Mouse (Mus musculus): ENCODE results near the gene Exosc9. TPM values are rescaled to one million over a fixed set of nuclear protein-coding genes. Genes with fewer than 3 reads are reported as not detected.

Exosc9 gene
- polyA plus RNA-seq (2015; fragmentation: Nextera tagmentation; extraction: Ambion mirVana), result 55.6 and 69.1 TPM in 2 replicates

DNA sequence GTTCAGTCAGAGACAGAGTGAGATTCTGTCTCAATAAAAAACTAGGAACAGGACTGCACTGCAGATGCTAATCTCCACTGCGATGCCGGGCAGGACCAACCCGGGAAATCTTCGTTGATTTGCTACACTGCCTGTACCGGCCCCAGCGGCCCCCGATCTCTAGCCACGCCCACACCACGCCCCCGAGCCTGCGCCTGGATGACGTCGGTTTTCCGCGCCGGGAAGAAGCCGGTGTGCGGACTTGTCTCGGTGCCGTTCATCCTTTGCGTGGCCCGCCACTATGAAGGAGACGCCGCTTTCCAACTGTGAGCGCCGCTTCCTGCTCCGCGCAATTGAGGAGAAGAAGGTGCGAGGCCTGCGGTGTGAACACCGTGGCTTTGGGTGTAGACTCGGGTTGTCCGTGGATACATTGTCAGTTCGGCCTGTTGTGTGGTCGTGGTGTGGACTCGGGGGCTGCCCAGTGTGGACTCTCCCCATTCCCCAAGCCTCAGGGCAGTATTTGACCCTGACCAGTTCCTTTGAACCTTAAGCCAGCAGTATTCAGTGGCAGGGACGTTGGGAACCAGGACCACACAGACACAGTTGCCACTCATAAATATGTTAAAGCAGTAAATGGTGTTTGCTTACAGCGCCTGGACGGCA lies at the start of gene Exosc9:
Gene Exosc9 (plus strand): TSS at position 201 of the 642 bp plus-strand sequence.
- H3K27ac ChIP-seq (ENCODE audit: low read length), result peak within 1 kb of the TSS; percentile 30
- peak; percentile 95 for ATAC-seq
- H3K36me3 ChIP-seq (ENCODE audit: control insufficient read depth, insufficient read depth, low read length), result 0 out of 2 replicates have a peak, but pooled peaks cover 3% of the 10 kb centered on the region
- no peaks in the 10 kb centered on the region for H3K27me3 ChIP-seq (replicated peaks; ENCODE audit: control insufficient read depth, insufficient read depth, low read length)
- peak within 1 kb of the TSS; percentile 73 for H3K4me3 ChIP-seq (ENCODE audit: low read length)
- peak within 1 kb of the TSS; percentile 84 for H3K4me2 ChIP-seq (ENCODE audit: low read depth, low read length)
- peak within 1 kb of the TSS; percentile 75 for H3K9ac ChIP-seq (ENCODE audit: low read depth, low read length)
- peaks cover 10% of the 10 kb centered on the region for H3K4me1 ChIP-seq (ENCODE audit: control insufficient read depth, insufficient read depth, low read length)
- whole genome bisulfite sequencing, result 0% methylated on average over 39 of the region's 39 CpGs
- H3K9me3 ChIP-seq (ENCODE audit: control insufficient read depth, low read length), result no peaks in the 10 kb centered on the region

DNA sequence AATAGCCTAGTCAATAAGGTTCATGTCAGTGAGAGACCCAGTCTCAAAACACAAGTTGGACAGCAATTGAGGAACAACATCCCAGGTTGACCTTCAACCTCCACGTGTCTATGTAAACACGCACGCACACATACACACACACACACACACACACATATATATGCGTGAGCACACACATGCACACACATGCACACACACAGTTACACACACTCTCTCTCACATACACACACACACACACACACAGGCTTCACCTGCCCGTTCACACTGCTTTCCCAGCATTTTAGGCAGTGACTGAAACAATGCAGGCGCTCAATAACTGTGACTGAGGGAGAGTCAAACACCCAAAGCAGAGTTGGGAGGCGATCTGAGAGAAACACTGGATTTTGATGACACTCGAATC lies 47.1 kb upstream of the Exosc9 start:
- no peak for ATAC-seq
- H3K27ac ChIP-seq (ENCODE audit: low read length), result no peak overlapping the region
- H3K4me1 ChIP-seq (ENCODE audit: control insufficient read depth, insufficient read depth, low read length), result no peaks in the 10 kb centered on the region
- H3K27me3 ChIP-seq (replicated peaks; ENCODE audit: control insufficient read depth, insufficient read depth, low read length), result no peaks in the 10 kb centered on the region
- no peak overlapping the region for H3K9ac ChIP-seq (ENCODE audit: low read depth, low read length)
- H3K9me3 ChIP-seq (ENCODE audit: control insufficient read depth, low read length), result no peaks in the 10 kb centered on the region
- no peak overlapping the region for H3K4me2 ChIP-seq (ENCODE audit: low read depth, low read length)
- no peaks in the 10 kb centered on the region for H3K36me3 ChIP-seq (ENCODE audit: control insufficient read depth, insufficient read depth, low read length)
- 82% methylated on average over 8 of the region's 8 CpGs for WGBS
- no peak overlapping the region for H3K4me3 ChIP-seq (ENCODE audit: low read length)

DNA sequence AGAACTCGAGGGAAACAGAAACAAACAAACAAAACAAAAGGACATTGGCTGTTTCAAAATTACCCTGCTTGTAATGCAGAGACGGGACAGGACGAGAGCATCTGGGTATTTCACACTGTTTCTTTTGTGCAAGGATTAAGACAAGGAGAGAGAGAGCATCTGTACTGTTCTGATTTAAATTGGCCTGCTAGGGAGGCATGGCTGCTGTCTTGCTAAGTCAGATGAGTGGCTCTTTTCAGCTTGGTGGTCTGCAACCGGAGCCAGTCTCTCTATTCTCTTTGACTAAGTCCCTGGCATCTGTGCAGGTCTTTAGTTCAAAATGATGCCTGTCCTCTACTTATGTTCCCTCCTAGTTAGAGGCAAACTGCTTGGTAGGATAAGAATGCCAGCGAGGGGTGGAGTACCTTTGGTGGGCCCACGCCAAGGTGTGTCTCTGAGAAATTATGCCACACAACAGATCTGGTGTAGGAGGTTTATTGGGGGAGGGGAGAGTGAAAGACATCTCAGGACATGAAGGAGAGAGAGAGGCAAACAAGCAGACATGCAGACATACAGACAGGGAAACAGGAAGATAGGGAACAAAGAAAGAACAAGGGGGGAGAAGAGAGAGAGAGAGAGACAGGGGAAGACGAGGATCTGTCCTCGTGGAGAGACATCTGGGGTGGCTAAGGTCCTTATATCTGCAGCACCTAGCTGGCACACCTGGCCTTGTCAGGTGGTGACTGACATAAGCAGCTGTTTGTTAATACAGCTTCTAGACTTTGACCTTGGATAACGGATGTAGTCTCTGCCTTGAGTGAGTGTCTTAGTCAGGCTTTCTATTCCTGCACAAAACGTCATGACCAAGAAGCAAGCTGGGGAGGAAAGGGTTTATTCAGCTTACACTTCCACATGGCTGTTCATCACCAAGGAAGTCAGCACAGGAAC lies 46.3 kb upstream of the Exosc9 start:
- Histone ChIP-seq H3K4me2 (ENCODE audit: low read depth, low read length) (no peak overlapping the region), H3K9me3 (ENCODE audit: control insufficient read depth, low read length) (no peaks in the 10 kb centered on the region), H3K27me3 (replicated peaks; ENCODE audit: control insufficient read depth, insufficient read depth, low read length) (no peaks in the 10 kb centered on the region), H3K9ac (ENCODE audit: low read depth, low read length) (no peak overlapping the region), H3K27ac (ENCODE audit: low read length) (no peak overlapping the region), H3K4me3 (ENCODE audit: low read length) (no peak overlapping the region), H3K4me1 (ENCODE audit: control insufficient read depth, insufficient read depth, low read length) (no peaks in the 10 kb centered on the region), H3K36me3 (ENCODE audit: control insufficient read depth, insufficient read depth, low read length) (no peaks in the 10 kb centered on the region)
- WGBS, result 56% methylated on average over 10 of the region's 10 CpGs
- peak; percentile 87 for ATAC-seq

DNA sequence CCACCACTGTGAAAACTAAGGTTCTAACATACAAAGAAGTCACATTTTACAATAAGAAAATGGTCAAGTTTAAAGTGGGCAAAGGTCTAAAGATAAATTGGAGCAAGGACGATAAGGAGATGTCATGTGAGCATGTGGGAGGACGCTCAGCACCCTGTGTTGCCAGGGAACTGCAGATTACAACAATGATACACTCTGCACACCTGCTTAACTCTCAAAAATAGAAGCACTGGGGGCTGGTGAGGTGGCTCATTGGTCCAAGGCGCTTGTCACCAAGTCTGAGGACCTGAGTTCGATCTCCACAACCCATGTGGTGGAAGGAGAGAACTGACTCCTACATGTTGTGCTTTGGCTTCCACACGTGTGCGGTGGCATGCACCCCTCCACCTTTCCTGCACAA lies 40.9 kb upstream of the Exosc9 start:
- Histone ChIP-seq H3K9me3 (ENCODE audit: control insufficient read depth, low read length) (no peaks in the 10 kb centered on the region), H3K27ac (ENCODE audit: low read length) (no peak overlapping the region), H3K4me3 (ENCODE audit: low read length) (no peak overlapping the region), H3K4me1 (ENCODE audit: control insufficient read depth, insufficient read depth, low read length) (no peaks in the 10 kb centered on the region), H3K36me3 (ENCODE audit: control insufficient read depth, insufficient read depth, low read length) (no peaks in the 10 kb centered on the region), H3K4me2 (ENCODE audit: low read depth, low read length) (no peak overlapping the region), H3K27me3 (replicated peaks; ENCODE audit: control insufficient read depth, insufficient read depth, low read length) (no peaks in the 10 kb centered on the region), H3K9ac (ENCODE audit: low read depth, low read length) (no peak overlapping the region)
- peak; percentile 92 for ATAC-seq
- 76% methylated on average over 6 of the region's 6 CpGs for WGBS

DNA sequence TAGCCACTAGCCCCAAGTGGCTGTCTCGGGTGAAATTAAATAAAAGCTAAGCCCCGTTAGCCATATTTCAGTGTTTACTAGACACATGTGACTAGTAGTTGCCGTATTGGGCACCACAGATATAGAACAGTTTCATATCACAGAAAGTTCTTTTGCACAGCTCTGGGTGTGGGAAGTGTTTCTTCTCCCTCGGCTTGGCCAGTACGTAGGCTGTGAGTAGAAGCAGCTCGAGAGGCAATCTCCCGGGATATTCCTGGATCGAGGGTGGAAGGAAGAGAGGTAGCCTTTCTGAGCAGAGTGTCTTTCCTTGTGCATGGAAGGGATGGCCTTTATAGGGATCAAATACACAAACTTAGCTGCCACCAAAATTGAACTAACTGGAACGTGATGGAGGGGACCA lies 36.2 kb upstream of the Exosc9 start:
- Histone ChIP-seq H3K4me2 (ENCODE audit: low read depth, low read length) (no peak overlapping the region), H3K9ac (ENCODE audit: low read depth, low read length) (no peak overlapping the region), H3K9me3 (ENCODE audit: control insufficient read depth, low read length) (no peaks in the 10 kb centered on the region), H3K4me1 (ENCODE audit: control insufficient read depth, insufficient read depth, low read length) (no peaks in the 10 kb centered on the region), H3K27ac (ENCODE audit: low read length) (no peak overlapping the region), H3K27me3 (replicated peaks; ENCODE audit: control insufficient read depth, insufficient read depth, low read length) (peaks cover 4% of the 10 kb centered on the region; the same call in 1 of the 2 replicates), H3K36me3 (ENCODE audit: control insufficient read depth, insufficient read depth, low read length) (no peaks in the 10 kb centered on the region), H3K4me3 (ENCODE audit: low read length) (no peak overlapping the region)
- whole genome bisulfite sequencing, result 84% methylated on average over 9 of the region's 9 CpGs
- ATAC-seq, result no peak

DNA sequence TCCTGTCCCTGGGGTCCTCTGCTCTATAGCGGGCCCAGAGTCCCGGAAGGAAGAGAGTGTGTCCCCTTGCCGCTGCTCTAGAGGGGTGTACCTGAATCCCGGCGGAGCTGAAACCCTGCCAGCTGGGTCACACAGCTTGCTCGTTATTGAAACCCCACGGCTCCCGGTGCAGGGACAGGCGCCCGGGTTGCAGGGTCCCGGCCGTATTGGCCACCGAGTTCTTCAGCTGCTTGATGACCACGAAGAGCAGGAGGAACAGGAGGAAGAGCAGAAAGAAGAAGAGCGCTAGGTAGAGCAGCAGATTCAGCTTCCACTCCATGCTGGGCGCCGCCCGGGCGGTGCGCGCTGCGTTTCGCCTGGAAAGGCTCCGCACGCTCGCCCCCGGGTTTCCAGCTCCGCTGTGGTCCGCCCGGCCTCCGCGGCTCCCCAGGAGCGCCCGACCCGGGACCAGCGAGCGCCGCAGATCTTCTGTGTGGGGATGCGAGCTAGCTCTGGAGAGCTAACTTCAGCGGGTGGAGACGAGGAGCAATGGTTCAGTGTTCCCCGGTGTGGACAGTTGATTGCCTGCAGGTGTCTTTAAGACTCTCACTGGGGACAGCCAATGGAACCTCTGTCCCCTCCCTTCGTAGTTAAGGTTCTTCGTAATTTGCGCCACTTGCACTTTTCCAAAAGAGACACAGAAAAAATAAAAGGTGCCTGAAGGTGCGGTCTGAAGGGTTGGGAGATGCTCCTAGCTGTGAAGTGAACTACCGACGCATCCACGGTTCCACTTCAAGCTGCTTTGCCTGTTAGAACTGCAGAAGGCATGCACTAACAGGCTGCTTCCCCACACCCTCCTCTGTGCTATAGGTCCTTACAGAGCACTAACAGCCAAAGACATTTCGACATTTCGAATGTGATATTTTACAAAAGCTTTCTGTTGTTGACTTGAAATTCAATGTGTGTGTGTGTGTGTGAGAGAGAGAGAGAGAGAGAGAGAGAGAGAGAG lies 31.0 kb upstream of the Exosc9 start, which contains the start of gene Gm11549:
Gene Gm11549 (minus strand): TSS at position 741 of the 988 bp plus-strand sequence.
- WGBS, result under 1% methylated on average over 51 of the region's 51 CpGs
- Histone ChIP-seq H3K4me2 (ENCODE audit: low read depth, low read length) (peak within 1 kb of the TSS; percentile 98), H3K9ac (ENCODE audit: low read depth, low read length) (peak within 1 kb of the TSS; percentile 61), H3K27ac (ENCODE audit: low read length) (no peak within 1 kb of the TSS), H3K9me3 (ENCODE audit: control insufficient read depth, low read length) (no peaks in the 10 kb centered on the region), H3K4me1 (ENCODE audit: control insufficient read depth, insufficient read depth, low read length) (no peaks in the 10 kb centered on the region), H3K4me3 (ENCODE audit: low read length) (peak within 1 kb of the TSS; percentile 61), H3K27me3 (replicated peaks; ENCODE audit: control insufficient read depth, insufficient read depth, low read length) (peaks cover 12% of the 10 kb centered on the region; the same call in 1 of the 2 replicates), H3K36me3 (ENCODE audit: control insufficient read depth, insufficient read depth, low read length) (no peaks in the 10 kb centered on the region)
- ATAC-seq, result peak; percentile 82

DNA sequence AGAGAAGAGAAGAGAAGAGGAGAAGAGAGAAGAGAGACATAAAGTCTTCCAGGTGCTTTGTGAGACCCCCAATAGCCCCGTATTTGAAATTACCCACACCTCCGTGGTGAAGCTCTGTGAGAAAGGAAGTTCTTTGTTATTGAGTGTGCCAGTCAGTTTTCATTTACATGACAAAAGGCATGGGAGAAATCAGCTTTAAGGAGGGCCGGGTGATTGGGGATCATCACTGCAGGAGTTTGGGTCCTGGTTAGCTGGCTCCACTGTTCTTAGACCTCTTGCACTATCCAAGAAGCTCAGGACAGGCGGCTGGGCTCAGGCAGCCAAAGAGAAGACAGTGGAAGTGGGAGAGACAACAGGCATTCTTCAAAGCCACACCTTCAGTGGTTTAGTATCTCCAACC lies 30.3 kb upstream of the Exosc9 start:
- Histone ChIP-seq H3K4me2 (ENCODE audit: low read depth, low read length) (no peak overlapping the region), H3K9ac (ENCODE audit: low read depth, low read length) (no peak overlapping the region), H3K4me1 (ENCODE audit: control insufficient read depth, insufficient read depth, low read length) (no peaks in the 10 kb centered on the region), H3K36me3 (ENCODE audit: control insufficient read depth, insufficient read depth, low read length) (no peaks in the 10 kb centered on the region), H3K27ac (ENCODE audit: low read length) (no peak overlapping the region), H3K9me3 (ENCODE audit: control insufficient read depth, low read length) (no peaks in the 10 kb centered on the region), H3K27me3 (replicated peaks; ENCODE audit: control insufficient read depth, insufficient read depth, low read length) (peaks cover 12% of the 10 kb centered on the region; the same call in 1 of the 2 replicates), H3K4me3 (ENCODE audit: low read length) (no peak overlapping the region)
- 16% methylated on average over 4 of the region's 4 CpGs for WGBS
- no peak for ATAC-seq

DNA sequence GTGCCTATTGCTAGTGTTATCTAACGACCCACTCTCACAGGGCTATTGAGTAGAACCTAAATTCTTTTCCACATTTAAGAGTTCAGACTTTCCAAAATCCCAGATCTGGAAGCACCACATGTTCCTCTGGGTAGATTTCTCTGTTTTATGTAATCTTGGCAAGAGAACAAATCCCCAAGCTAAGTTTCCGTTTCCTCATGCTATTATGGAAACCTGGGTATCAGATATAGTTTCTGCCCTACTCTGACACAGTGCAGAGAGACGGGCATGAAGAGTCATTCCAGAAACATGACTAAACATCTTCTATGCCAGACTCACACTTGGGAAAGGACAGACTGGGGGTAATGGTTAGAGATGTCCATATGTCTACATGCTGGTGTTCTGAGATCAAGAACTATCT lies 27.9 kb upstream of the Exosc9 start:
- Histone ChIP-seq H3K27me3 (replicated peaks; ENCODE audit: control insufficient read depth, insufficient read depth, low read length) (peaks cover 12% of the 10 kb centered on the region; the same call in 1 of the 2 replicates), H3K36me3 (ENCODE audit: control insufficient read depth, insufficient read depth, low read length) (no peaks in the 10 kb centered on the region), H3K9me3 (ENCODE audit: control insufficient read depth, low read length) (no peaks in the 10 kb centered on the region), H3K9ac (ENCODE audit: low read depth, low read length) (no peak overlapping the region), H3K4me1 (ENCODE audit: control insufficient read depth, insufficient read depth, low read length) (no peaks in the 10 kb centered on the region), H3K4me2 (ENCODE audit: low read depth, low read length) (no peak overlapping the region), H3K27ac (ENCODE audit: low read length) (no peak overlapping the region), H3K4me3 (ENCODE audit: low read length) (no peak overlapping the region)
- WGBS, result 63% methylated on average over 3 of the region's 3 CpGs
- ATAC-seq, result no peak

Measured in intestine, embryonic 16.5 days (tissue).